Mouse (Mus musculus): ENCODE results near the gene Erg28. TPM values are rescaled to one million over a fixed set of nuclear protein-coding genes. Genes with fewer than 3 reads are reported as not detected.

The Erg28 gene
- polyA plus RNA-seq, 1 experiment from 2014 or later: 108 TPM

Other genes with a start within 250 kb of the Erg28 start
- 0.25 TPM in 1 of 2 replicates, not detected in the other for gene Jdp2, start 225.5 kb downstream of the Erg28 start, polyA plus RNA-seq (2016; fragmentation: Nextera tagmentation; extraction: Ambion mirVana)
- gene Batf, start 137.9 kb downstream of the Erg28 start, polyA plus RNA-seq (2016; fragmentation: Nextera tagmentation; extraction: Ambion mirVana): 2.2 and 2.5 TPM in 2 replicates
- gene Flvcr2, start 78.0 kb downstream of the Erg28 start, polyA plus RNA-seq (2016; fragmentation: Nextera tagmentation; extraction: Ambion mirVana): 0.90 and 1.0 TPM in 2 replicates
- gene Ttll5, start 109 bp upstream of the Erg28 start, polyA plus RNA-seq (2016; fragmentation: Nextera tagmentation; extraction: Ambion mirVana): 18.0 and 18.3 TPM in 2 replicates

Measured in hindbrain, embryonic 10.5 days (tissue).